Mouse (Mus musculus): ENCODE measurements around the gene Trub1. TPM values are rescaled to one million over a fixed set of nuclear protein-coding genes. Genes with fewer than 3 reads are reported as not detected.
A peak's percentile ranks its signal among the peaks of the same experiment; 100 is the strongest.

Trub1 gene
- polyA plus RNA-seq, 1 experiment = 2.2 TPM

- no peak overlapping the region for H3K4me3 ChIP-seq (replicated peaks)
- no peaks in the 10 kb centered on the region for H3K27me3 ChIP-seq (replicated peaks)
- TF ChIP-seq GATA1 (IDR thresholded peaks at IDR 0.05; ENCODE audit: borderline replicate concordance, low read length) = no peak
- TF ChIP-seq FLI1 (IDR thresholded peaks at IDR 0.05; ENCODE audit: low read length) = no peak
- no peaks in the 10 kb centered on the region; the same call in 1 of the 2 replicates for H3K9me3 ChIP-seq
- H3K36me3 ChIP-seq (replicated peaks; ENCODE audit: low read length) = no peaks in the 10 kb centered on the region
- H3K4me1 ChIP-seq = no peaks in the 10 kb centered on the region
Measured at GRCm38 (mm10) chr19:57505048-57505932, 52.6 kb downstream of the Trub1 start.

- no peaks in the 10 kb centered on the region for H3K4me1 ChIP-seq
- TF ChIP-seq GATA1 (IDR thresholded peaks at IDR 0.05; ENCODE audit: borderline replicate concordance, low read length) (no peak), FLI1 (IDR thresholded peaks at IDR 0.05; ENCODE audit: low read length) (no peak)
- no peaks in the 10 kb centered on the region for H3K36me3 ChIP-seq (replicated peaks; ENCODE audit: low read length)
- no peaks in the 10 kb centered on the region; the same call in 1 of the 2 replicates for H3K9me3 ChIP-seq
- no peak overlapping the region for H3K4me3 ChIP-seq (replicated peaks)
- peaks cover 2% of the 10 kb centered on the region for H3K27me3 ChIP-seq (replicated peaks)
Measured at GRCm38 (mm10) chr19:57506591-57506990, 53.9 kb downstream of the Trub1 start.

DNA sequence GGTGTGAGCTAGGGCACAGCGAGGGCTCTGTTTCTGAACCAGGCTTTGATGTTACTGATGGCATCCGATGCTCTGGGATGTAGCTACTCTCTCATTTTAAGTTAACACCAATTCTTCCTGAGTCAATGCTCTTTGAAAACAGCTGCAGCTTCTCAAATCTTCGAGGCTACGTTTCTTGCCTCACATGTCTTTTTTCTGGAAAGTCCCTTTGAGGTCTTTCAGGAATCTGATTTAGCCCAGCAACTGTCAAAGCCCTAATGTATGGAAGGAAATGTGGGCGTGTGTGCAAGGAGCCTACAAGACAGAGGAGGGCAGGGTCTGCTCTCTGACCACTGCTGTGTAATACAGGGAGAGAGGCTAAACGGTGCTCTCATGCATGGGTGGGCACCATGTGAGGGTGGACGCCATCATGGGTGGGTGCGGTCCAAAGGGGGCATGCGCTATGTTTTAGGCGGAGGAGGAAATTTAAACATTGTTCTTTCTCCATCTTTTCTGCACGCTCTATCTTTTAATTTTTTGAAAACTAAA, 55.6 kb downstream of the Trub1 start:
- TF ChIP-seq GATA1 (IDR thresholded peaks at IDR 0.05; ENCODE audit: borderline replicate concordance, low read length) (no peak), FLI1 (IDR thresholded peaks at IDR 0.05; ENCODE audit: low read length) (no peak)
- peaks cover 6% of the 10 kb centered on the region for H3K27me3 ChIP-seq (replicated peaks)
- no peaks in the 10 kb centered on the region for H3K36me3 ChIP-seq (replicated peaks; ENCODE audit: low read length)
- H3K9me3 ChIP-seq = no peaks in the 10 kb centered on the region; the same call in 1 of the 2 replicates
- H3K4me1 ChIP-seq = no peaks in the 10 kb centered on the region
- peak overlapping the region; percentile 33 for H3K4me3 ChIP-seq (replicated peaks)

- Histone ChIP-seq H3K4me3 (replicated peaks) (no peak overlapping the region), H3K9me3 (no peaks in the 10 kb centered on the region; the same call in 1 of the 2 replicates)
- TF ChIP-seq FLI1 (IDR thresholded peaks at IDR 0.05; ENCODE audit: low read length) = no peak
- no peak for TF ChIP-seq GATA1 (IDR thresholded peaks at IDR 0.05; ENCODE audit: borderline replicate concordance, low read length)
Measured at GRCm38 (mm10) chr19:57509758-57510319, 57.1 kb downstream of the Trub1 start.

GRCm38 (mm10) chr19:57510836-57511235, 58.1 kb downstream of the Trub1 start:
- H3K27me3 ChIP-seq (replicated peaks) = peaks cover 6% of the 10 kb centered on the region
- TF ChIP-seq FLI1 (IDR thresholded peaks at IDR 0.05; ENCODE audit: low read length) (no peak), GATA1 (IDR thresholded peaks at IDR 0.05; ENCODE audit: borderline replicate concordance, low read length) (no peak)
- no peaks in the 10 kb centered on the region; the same call in 1 of the 2 replicates for H3K9me3 ChIP-seq

More at GRCm38 (mm10) chr19:57509758-57510319, 57.1 kb downstream of the Trub1 start:
- peaks cover 6% of the 10 kb centered on the region for H3K27me3 ChIP-seq (replicated peaks)
- H3K4me1 ChIP-seq = no peaks in the 10 kb centered on the region
- no peaks in the 10 kb centered on the region for H3K36me3 ChIP-seq (replicated peaks; ENCODE audit: low read length)

GRCm38 (mm10) chr19:57513123-57513522, 60.4 kb downstream of the Trub1 start:
- no peak for TF ChIP-seq GATA1 (IDR thresholded peaks at IDR 0.05; ENCODE audit: borderline replicate concordance, low read length)
- TF ChIP-seq FLI1 (IDR thresholded peaks at IDR 0.05; ENCODE audit: low read length) = no peak
- Histone ChIP-seq H3K9me3 (no peaks in the 10 kb centered on the region; the same call in 1 of the 2 replicates), H3K27me3 (replicated peaks) (peaks cover 6% of the 10 kb centered on the region), H3K36me3 (replicated peaks; ENCODE audit: low read length) (no peaks in the 10 kb centered on the region), H3K4me1 (no peaks in the 10 kb centered on the region), H3K4me3 (replicated peaks) (no peak overlapping the region)

More at GRCm38 (mm10) chr19:57510836-57511235, 58.1 kb downstream of the Trub1 start:
- no peak overlapping the region for H3K4me3 ChIP-seq (replicated peaks)
- no peaks in the 10 kb centered on the region for H3K36me3 ChIP-seq (replicated peaks; ENCODE audit: low read length)
- H3K4me1 ChIP-seq = no peaks in the 10 kb centered on the region

- TF ChIP-seq FLI1 (IDR thresholded peaks at IDR 0.05; ENCODE audit: low read length) (no peak), GATA1 (IDR thresholded peaks at IDR 0.05; ENCODE audit: borderline replicate concordance, low read length) (no peak)
- Histone ChIP-seq H3K9me3 (no peaks in the 10 kb centered on the region), H3K4me3 (replicated peaks) (peak overlapping the region; percentile 21), H3K36me3 (replicated peaks; ENCODE audit: low read length) (no peaks in the 10 kb centered on the region), H3K4me1 (no peaks in the 10 kb centered on the region; the same call in 1 of the 2 replicates), H3K27me3 (replicated peaks) (peaks cover 13% of the 10 kb centered on the region)
Measured at GRCm38 (mm10) chr19:57521721-57522120, 69.0 kb downstream of the Trub1 start.

DNA sequence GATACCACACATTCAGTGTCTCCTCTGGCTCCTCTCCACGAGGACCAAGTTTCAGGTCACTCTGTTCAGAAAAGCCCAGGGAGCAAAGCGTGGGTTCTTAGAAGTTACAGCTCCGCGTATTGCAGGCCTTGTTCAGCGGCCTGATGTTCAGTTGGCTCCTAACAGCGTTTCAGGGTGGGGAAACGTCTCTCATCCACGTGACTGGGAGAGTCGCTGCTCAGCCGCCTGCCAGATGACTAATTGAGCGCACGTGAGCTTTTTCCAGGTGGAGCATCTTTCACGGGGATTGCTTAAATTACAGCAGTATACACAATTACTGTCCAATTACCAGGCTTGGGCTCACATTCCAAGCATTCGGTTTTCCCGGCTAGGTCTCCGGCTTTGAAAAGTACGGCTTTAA, 70.7 kb downstream of the Trub1 start:
- H3K36me3 ChIP-seq (replicated peaks; ENCODE audit: low read length) = no peaks in the 10 kb centered on the region
- no peak overlapping the region for H3K4me3 ChIP-seq (replicated peaks)
- peaks cover 18% of the 10 kb centered on the region for H3K27me3 ChIP-seq (replicated peaks)
- H3K9me3 ChIP-seq = no peaks in the 10 kb centered on the region
- TF ChIP-seq GATA1 (IDR thresholded peaks at IDR 0.05; ENCODE audit: borderline replicate concordance, low read length) (no peak), FLI1 (IDR thresholded peaks at IDR 0.05; ENCODE audit: low read length) (no peak)
- no peaks in the 10 kb centered on the region; the same call in 1 of the 2 replicates for H3K4me1 ChIP-seq

DNA sequence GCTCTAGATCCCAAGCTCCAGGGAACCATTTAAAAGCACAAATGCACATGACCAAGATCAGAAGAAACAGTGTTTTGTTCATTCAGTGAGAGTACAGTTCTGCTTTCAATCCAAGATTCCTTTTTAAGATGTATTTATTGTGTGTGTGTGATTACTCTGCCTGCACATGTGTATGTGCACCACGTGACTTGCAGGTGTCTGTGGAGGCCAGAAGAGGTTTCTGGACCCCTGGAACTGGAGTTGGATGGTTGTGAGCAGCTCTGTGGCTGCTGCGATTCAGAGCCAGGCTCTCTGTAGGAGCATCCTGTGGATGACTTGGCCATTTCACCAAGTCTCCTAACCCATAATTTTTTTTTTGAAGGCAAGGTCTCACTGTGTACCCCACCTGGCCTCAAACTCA, 73.0 kb downstream of the Trub1 start:
- peaks cover 18% of the 10 kb centered on the region for H3K27me3 ChIP-seq (replicated peaks)
- no peaks in the 10 kb centered on the region; the same call in 1 of the 2 replicates for H3K4me1 ChIP-seq
- no peak overlapping the region for H3K4me3 ChIP-seq (replicated peaks)
- TF ChIP-seq GATA1 (IDR thresholded peaks at IDR 0.05; ENCODE audit: borderline replicate concordance, low read length) (no peak), FLI1 (IDR thresholded peaks at IDR 0.05; ENCODE audit: low read length) (no peak)
- no peaks in the 10 kb centered on the region for H3K9me3 ChIP-seq
- H3K36me3 ChIP-seq (replicated peaks; ENCODE audit: low read length) = no peaks in the 10 kb centered on the region

All from megakaryocyte, embryonic 14.5 days (primary cell).